Mouse (Mus musculus) embryonic facial prominence, embryonic 10.5 days (tissue): ENCODE results near the gene Slc25a21. TPM values are rescaled to one million over a fixed set of nuclear protein-coding genes. Genes with fewer than 3 reads are reported as not detected.

Experiments used
- DNase-seq: peaks from one replicate; pipeline ENCODE4 v3.0.0-alpha.2; 2017; ENCODE audit warnings: low spot score
- H3K27ac ChIP-seq: fragments of 300-500 bp; sonication (generic); replicated peaks from 2 replicates; pipeline ENCODE4 v1.5.1; 2016; ENCODE audit warnings: mild to moderate bottlenecking
- H3K27me3 ChIP-seq: fragments of 300-500 bp; sonication (generic); replicated peaks from 2 replicates; pipeline ENCODE4 v1.6.1; 2016; ENCODE audit warnings: low read depth, mild to moderate bottlenecking; ENCODE audit not compliant: poor library complexity, severe bottlenecking
- H3K36me3 ChIP-seq: fragments of 300-500 bp; sonication (generic); replicated peaks from 2 replicates; pipeline ENCODE4 v1.6.1; 2016; ENCODE audit warnings: mild to moderate bottlenecking, moderate library complexity
- H3K4me1 ChIP-seq: fragments of 300-500 bp; sonication (generic); 2 replicates; pipeline ENCODE4 v1.6.1; 2016
- H3K4me3 ChIP-seq: fragments of 300-500 bp; sonication (generic); 2 replicates; pipeline ENCODE4 v1.5.1; 2016; ENCODE audit warnings: mild to moderate bottlenecking, moderate library complexity
- H3K9me3 ChIP-seq: fragments of 300-500 bp; sonication (generic); 2 replicates; pipeline ENCODE4 v1.6.1; 2016; ENCODE audit warnings: mild to moderate bottlenecking
- WGBS: fragments of 180-500 bp; shearing (Covaris S2); methylation state at CpG from one replicate; pipeline ENCODE4 v1.1.7; 2016; 5-methylcytosine and 5-hydroxymethylcytosine counted together
- polyA plus RNA-seq: library from polyadenylated mRNA; unstranded; fragments of >200 nt; fragmentation: Nextera tagmentation; extraction: Ambion mirVana; gene quantifications from 2 replicates; pipeline ENCODE4 v1.2.1, GENCODE M21; 2016

The Slc25a21 gene
- polyA plus RNA-seq, 1 experiment from 2014 or later: 2.9 TPM

- no peaks in the 10 kb centered on the region for H3K36me3 ChIP-seq
- no peak overlapping the region for H3K27ac ChIP-seq
- H3K27me3 ChIP-seq: no peaks in the 10 kb centered on the region
- no peaks in the 10 kb centered on the region for H3K9me3 ChIP-seq
- H3K4me3 ChIP-seq: no peak overlapping the region
- peaks cover 29% of the 10 kb centered on the region for H3K4me1 ChIP-seq
- WGBS: 83% methylated on average over 8 of the region's 8 CpGs
- no peak for DNase-seq
Measured at GRCm38 (mm10) chr12:56827808-56828384, 369.4 kb downstream of the Slc25a21 start.

GRCm38 (mm10) chr12:56824688-56825087, 372.6 kb downstream of the Slc25a21 start:
- Histone ChIP-seq H3K4me1 (peaks cover 26% of the 10 kb centered on the region), H3K27ac (no peak overlapping the region), H3K4me3 (no peak overlapping the region), H3K9me3 (no peaks in the 10 kb centered on the region), H3K27me3 (no peaks in the 10 kb centered on the region), H3K36me3 (no peaks in the 10 kb centered on the region)
- 70% methylated on average over 5 of the region's 5 CpGs for WGBS
- no peak for DNase-seq

GRCm38 (mm10) chr12:56822122-56822521, 375.1 kb downstream of the Slc25a21 start:
- no peaks in the 10 kb centered on the region for H3K36me3 ChIP-seq
- no peak overlapping the region for H3K27ac ChIP-seq
- H3K4me3 ChIP-seq: no peak overlapping the region
- peaks cover 8% of the 10 kb centered on the region; the same call in 1 of the 2 replicates for H3K4me1 ChIP-seq
- 76% methylated on average over 2 of the region's 2 CpGs for WGBS
- DNase-seq: no peak
- H3K9me3 ChIP-seq: no peaks in the 10 kb centered on the region
- H3K27me3 ChIP-seq: no peaks in the 10 kb centered on the region

- peaks cover 8% of the 10 kb centered on the region; the same call in 1 of the 2 replicates for H3K4me1 ChIP-seq
- no peak for DNase-seq
- H3K9me3 ChIP-seq: no peaks in the 10 kb centered on the region
- no peak overlapping the region for H3K27ac ChIP-seq
- no peak overlapping the region for H3K4me3 ChIP-seq
- 88% methylated on average over 2 of the region's 2 CpGs for WGBS
- H3K36me3 ChIP-seq: no peaks in the 10 kb centered on the region
- H3K27me3 ChIP-seq: no peaks in the 10 kb centered on the region
Measured at GRCm38 (mm10) chr12:56820604-56821003, 376.7 kb downstream of the Slc25a21 start.

- H3K36me3 ChIP-seq: no peaks in the 10 kb centered on the region
- H3K4me3 ChIP-seq: no peak overlapping the region
- no peak overlapping the region for H3K27ac ChIP-seq
- no peaks in the 10 kb centered on the region for H3K27me3 ChIP-seq
- H3K9me3 ChIP-seq: no peaks in the 10 kb centered on the region
- peaks cover 5% of the 10 kb centered on the region; the same call in 1 of the 2 replicates for H3K4me1 ChIP-seq
- 78% methylated on average over 2 of the region's 2 CpGs for WGBS
- no peak for DNase-seq
Measured at GRCm38 (mm10) chr12:56807483-56807882, 389.8 kb downstream of the Slc25a21 start.

- Histone ChIP-seq H3K9me3 (no peaks in the 10 kb centered on the region), H3K4me1 (peaks cover 5% of the 10 kb centered on the region; the same call in 1 of the 2 replicates), H3K36me3 (no peaks in the 10 kb centered on the region), H3K4me3 (no peak overlapping the region), H3K27me3 (no peaks in the 10 kb centered on the region), H3K27ac (no peak overlapping the region)
- 94% methylated on average over 2 of the region's 2 CpGs for WGBS
- DNase-seq: no peak
Measured at GRCm38 (mm10) chr12:56807078-56807477, 390.2 kb downstream of the Slc25a21 start.

- Histone ChIP-seq H3K36me3 (no peaks in the 10 kb centered on the region), H3K27ac (no peak overlapping the region), H3K4me3 (no peak overlapping the region), H3K27me3 (no peaks in the 10 kb centered on the region), H3K9me3 (no peaks in the 10 kb centered on the region), H3K4me1 (peaks cover 5% of the 10 kb centered on the region; the same call in 1 of the 2 replicates)
- no peak for DNase-seq
- WGBS: 60% methylated on average over 3 of the region's 3 CpGs
Measured at GRCm38 (mm10) chr12:56804487-56804886, 392.8 kb downstream of the Slc25a21 start.

GRCm38 (mm10) chr12:56798641-56799415, 398.4 kb downstream of the Slc25a21 start:
- no peaks in the 10 kb centered on the region for H3K27me3 ChIP-seq
- no peak overlapping the region for H3K27ac ChIP-seq
- no peak overlapping the region for H3K4me3 ChIP-seq
- H3K4me1 ChIP-seq: peaks cover 9% of the 10 kb centered on the region; the same call in 1 of the 2 replicates
- H3K36me3 ChIP-seq: no peaks in the 10 kb centered on the region
- DNase-seq: no peak
- 76% methylated on average over 6 of the region's 6 CpGs for WGBS
- no peaks in the 10 kb centered on the region for H3K9me3 ChIP-seq

- Histone ChIP-seq H3K36me3 (no peaks in the 10 kb centered on the region), H3K27me3 (no peaks in the 10 kb centered on the region), H3K4me1 (no peaks in the 10 kb centered on the region), H3K9me3 (no peaks in the 10 kb centered on the region), H3K4me3 (no peak overlapping the region), H3K27ac (no peak overlapping the region)
- WGBS: 81% methylated on average over 4 of the region's 4 CpGs
- no peak for DNase-seq
Measured at GRCm38 (mm10) chr12:56789236-56789635, 408.0 kb downstream of the Slc25a21 start.

GRCm38 (mm10) chr12:56785250-56785649, 412.0 kb downstream of the Slc25a21 start:
- DNase-seq: no peak
- Histone ChIP-seq H3K4me1 (no peaks in the 10 kb centered on the region), H3K27ac (no peak overlapping the region), H3K27me3 (no peaks in the 10 kb centered on the region; the same call in 1 of the 2 replicates), H3K4me3 (no peak overlapping the region), H3K9me3 (no peaks in the 10 kb centered on the region), H3K36me3 (no peaks in the 10 kb centered on the region)
- 79% methylated on average over 1 of the region's 1 CpGs for WGBS

GRCm38 (mm10) chr12:56781196-56781595, 416.1 kb downstream of the Slc25a21 start:
- 89% methylated on average over 5 of the region's 5 CpGs for WGBS
- no peak for DNase-seq

GRCm38 (mm10) chr12:56779621-56780020, 417.7 kb downstream of the Slc25a21 start:
- no peak overlapping the region for H3K4me3 ChIP-seq
- WGBS: 90% methylated on average over 3 of the region's 3 CpGs
- H3K27me3 ChIP-seq: no peaks in the 10 kb centered on the region; the same call in 1 of the 2 replicates
- no peaks in the 10 kb centered on the region for H3K36me3 ChIP-seq
- no peak for DNase-seq
- no peak overlapping the region for H3K27ac ChIP-seq
- H3K9me3 ChIP-seq: no peaks in the 10 kb centered on the region
- H3K4me1 ChIP-seq: no peaks in the 10 kb centered on the region

More at GRCm38 (mm10) chr12:56781196-56781595, 416.1 kb downstream of the Slc25a21 start:
- H3K4me3 ChIP-seq: no peak overlapping the region
- no peaks in the 10 kb centered on the region; the same call in 1 of the 2 replicates for H3K27me3 ChIP-seq
- H3K36me3 ChIP-seq: no peaks in the 10 kb centered on the region
- H3K4me1 ChIP-seq: no peaks in the 10 kb centered on the region
- H3K27ac ChIP-seq: no peak overlapping the region
- H3K9me3 ChIP-seq: no peaks in the 10 kb centered on the region

GRCm38 (mm10) chr12:56773941-56774340, 423.3 kb downstream of the Slc25a21 start:
- no peak overlapping the region for H3K27ac ChIP-seq
- no peak for DNase-seq
- H3K4me1 ChIP-seq: no peaks in the 10 kb centered on the region
- WGBS: 73% methylated on average over 6 of the region's 6 CpGs
- no peaks in the 10 kb centered on the region for H3K9me3 ChIP-seq
- H3K27me3 ChIP-seq: no peaks in the 10 kb centered on the region
- H3K4me3 ChIP-seq: no peak overlapping the region
- H3K36me3 ChIP-seq: no peaks in the 10 kb centered on the region
